Mouse (Mus musculus) ES-CJ7 (cell line): Measurements from ENCODE around the gene Olfr980.
"Not testable (repeated sequence)": the region's sequence is repeated elsewhere in the genome, so short reads cannot be mapped to it uniquely, and the experiment has no call there.

ENCODE experiments used
- DNase-seq: peaks from one replicate; pipeline ENCODE4 v3.0.0; 2011; ENCODE audit warnings: low read depth, low spot score

Gene Olfr980

DNA sequence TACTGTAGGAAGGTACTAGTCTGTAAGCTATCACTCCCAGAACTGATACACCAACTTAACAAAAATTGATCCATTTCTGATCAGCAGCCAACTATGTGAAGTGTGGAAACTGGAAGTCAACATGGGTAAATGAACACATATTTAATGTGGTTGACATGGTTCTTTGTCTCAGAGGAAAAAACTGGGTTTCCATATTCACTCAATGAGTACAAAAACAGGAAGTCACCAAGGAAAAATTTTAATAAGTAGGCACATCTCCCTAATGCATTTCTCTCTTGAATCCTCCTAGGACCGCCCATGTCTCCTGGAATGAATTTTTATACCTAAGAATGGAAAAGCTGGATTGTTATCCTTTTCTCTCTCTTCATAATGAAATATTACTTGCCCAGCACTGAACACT, at the start of gene Olfr980:
Gene Olfr980, minus strand, starts transcription at position 101 of the 400 bp plus-strand sequence.
- DNase-seq: no peak

DNA sequence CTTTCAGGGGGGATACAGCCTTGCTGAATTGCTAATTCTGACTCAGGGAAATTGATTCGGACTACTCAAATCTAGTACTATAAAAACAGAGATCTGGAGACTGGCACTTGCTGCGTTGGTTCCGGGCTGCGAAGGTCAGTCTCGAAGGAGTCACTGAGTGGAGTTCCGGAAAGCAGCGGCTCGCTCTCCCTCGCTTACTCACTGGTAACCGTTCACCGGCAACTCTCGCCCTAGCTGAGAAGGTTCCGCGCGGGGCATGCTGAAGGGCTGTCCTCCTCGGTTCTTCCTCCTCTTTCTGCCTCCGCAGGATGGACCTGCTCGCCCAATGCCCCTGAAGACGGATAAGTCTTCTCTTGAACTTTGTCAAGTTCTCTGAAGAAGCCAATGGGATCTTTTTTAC, 40.8 kb upstream of the Olfr980 start:
- DNase-seq: no peak

- DNase-seq: no peak
Observed at GRCm38 (mm10) chr9:40021164-40021563, 11.8 kb upstream of the Olfr980 start, which contains the start of gene Olfr981. Olfr981 (plus strand) TSS chr9:40021464.

GRCm38 (mm10) chr9:40003365-40003764, 6.0 kb downstream of the Olfr980 start, which contains the start of gene Olfr979:
Olfr979 (minus strand) TSS chr9:40003465.
- no peak for DNase-seq

GRCm38 (mm10) chr9:39991813-39992212, 17.6 kb downstream of the Olfr980 start, which contains the start of gene Olfr978:
Olfr978 (plus strand) TSS chr9:39992113.
- no peak for DNase-seq

DNA sequence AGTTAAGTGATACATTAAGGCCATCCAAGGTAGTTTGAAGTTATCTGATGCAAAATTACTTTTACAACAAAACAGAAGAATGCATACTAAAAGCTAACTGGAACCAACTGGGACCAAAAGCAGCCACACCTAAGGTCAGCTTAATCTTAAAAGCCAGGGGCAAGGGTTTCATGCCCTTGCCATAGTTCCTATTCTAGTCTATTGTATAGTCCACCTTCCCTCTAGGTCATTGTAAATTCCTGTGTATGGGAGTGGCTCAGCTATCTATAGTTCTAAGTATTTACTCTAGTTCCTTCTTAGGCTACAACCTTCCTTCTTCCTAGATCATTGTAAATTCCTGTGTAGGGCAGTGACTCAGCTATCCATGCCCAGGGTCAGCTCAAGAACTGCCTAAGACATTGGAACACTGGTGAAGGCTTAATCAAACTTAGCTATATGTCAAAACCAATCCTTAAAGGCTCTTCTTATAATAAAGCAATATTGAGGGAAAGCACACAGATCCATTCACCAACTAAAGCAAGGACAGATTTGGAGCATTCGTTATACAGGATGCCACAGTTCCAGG, 32.7 kb downstream of the Olfr980 start:
- DNase-seq: peak; percentile 74

DNA sequence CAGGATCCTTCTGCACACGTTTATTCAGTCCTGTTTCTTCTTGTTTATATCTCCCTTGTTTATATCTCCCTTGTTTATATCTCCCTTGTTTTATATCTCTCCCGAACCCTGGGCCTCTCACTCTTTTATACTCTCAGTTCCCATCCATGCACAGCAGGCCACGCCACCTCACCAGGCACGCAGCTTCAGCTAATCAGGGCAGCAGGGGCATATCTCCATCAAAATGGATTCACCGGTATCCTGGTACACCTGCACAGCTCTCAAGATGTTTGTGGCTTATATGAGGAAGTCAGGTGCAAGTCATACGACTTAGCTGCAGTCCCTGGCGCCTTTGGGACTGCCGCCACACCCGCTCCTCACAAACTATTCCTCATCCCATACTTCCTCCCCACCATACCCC, 48.3 kb downstream of the Olfr980 start, which contains the start of gene Olfr976:
Gene Olfr976, minus strand, starts transcription at position 101 of the 400 bp plus-strand sequence.
- not testable (repeated sequence) for DNase-seq
